Mouse (Mus musculus): ENCODE results near the gene Tor1a.

GRCm38 (mm10) chr2:30917649-30918048 lies 50.1 kb downstream of the Tor1a start:
- TF ChIP-seq POLR2A (IDR thresholded peaks at IDR 0.05; ENCODE audit: insufficient read length, low read depth) (no peak), REST (IDR thresholded peaks at IDR 0.05; ENCODE audit: insufficient read depth, insufficient read length) (no peak), MAX (IDR thresholded peaks at IDR 0.05; ENCODE audit: low read depth) (no peak), POLR2AphosphoS2 (IDR thresholded peaks at IDR 0.05; ENCODE audit: insufficient read length, low read depth) (no peak), TCF3 (IDR thresholded peaks at IDR 0.05; ENCODE audit: insufficient read length, low read depth) (no peak), USF1 (IDR thresholded peaks at IDR 0.05; ENCODE audit: low read depth) (no peak), TCF12 (IDR thresholded peaks at IDR 0.05; ENCODE audit: insufficient read depth, poor library complexity, severe bottlenecking) (no peak)
